Mouse (Mus musculus): ENCODE measurements around the gene Pitpnc1. TPM values are rescaled to one million over a fixed set of nuclear protein-coding genes. Genes with fewer than 3 reads are reported as not detected.
"Not testable (repeated sequence)": the region's sequence is repeated elsewhere in the genome, so short reads cannot be mapped to it uniquely, and the experiment has no call there.

The Pitpnc1 gene
- total RNA-seq (2021) = 10 to 100 TPM; 74.8 to 76.3 TPM
- long read RNA-seq, experiment 1, partial matches to known transcripts = 2 of 30 reads
- long read RNA-seq, experiment 1, other reads (novel, unspliced or antisense) = 27 of 30 reads
- long read RNA-seq, experiment 2, partial matches to known transcripts = 1 of 15 reads
- long read RNA-seq, experiment 2, other reads (novel, unspliced or antisense) = 14 of 15 reads

GRCm38 (mm10) chr11:107470521-107471041 lies at the start of gene Pitpnc1:
Gene Pitpnc1 (minus strand): TSS chr11:107470699.
- DNase-seq = peak; percentile 90 to 93

- DNase-seq = no peak
Observed at GRCm38 (mm10) chr11:107518645-107519429, 48.3 kb upstream of the Pitpnc1 start.

GRCm38 (mm10) chr11:107516387-107516786 lies 45.9 kb upstream of the Pitpnc1 start:
- DNase-seq = no peak

DNA sequence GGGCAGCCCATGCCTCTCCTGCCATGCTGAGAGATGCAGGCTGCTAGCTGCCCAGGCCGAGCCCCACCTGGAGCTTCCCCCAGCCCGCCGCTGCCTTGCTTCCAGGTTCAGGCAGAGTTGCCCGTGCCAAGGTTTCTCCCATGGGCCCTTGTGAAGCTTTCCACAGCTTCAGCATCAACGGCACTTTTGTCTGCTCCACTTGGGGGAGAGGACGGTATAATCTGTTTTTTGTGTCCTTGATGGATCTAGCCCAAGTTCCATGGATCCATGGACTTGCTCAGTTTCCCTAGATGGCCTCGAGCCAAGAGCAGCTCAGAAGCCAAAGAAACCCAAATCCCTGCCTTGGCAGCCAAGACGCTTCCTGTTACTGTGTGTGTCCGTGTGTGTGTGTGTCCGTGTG lies 42.5 kb upstream of the Pitpnc1 start:
- peak; percentile 38 to 39 for DNase-seq

DNA sequence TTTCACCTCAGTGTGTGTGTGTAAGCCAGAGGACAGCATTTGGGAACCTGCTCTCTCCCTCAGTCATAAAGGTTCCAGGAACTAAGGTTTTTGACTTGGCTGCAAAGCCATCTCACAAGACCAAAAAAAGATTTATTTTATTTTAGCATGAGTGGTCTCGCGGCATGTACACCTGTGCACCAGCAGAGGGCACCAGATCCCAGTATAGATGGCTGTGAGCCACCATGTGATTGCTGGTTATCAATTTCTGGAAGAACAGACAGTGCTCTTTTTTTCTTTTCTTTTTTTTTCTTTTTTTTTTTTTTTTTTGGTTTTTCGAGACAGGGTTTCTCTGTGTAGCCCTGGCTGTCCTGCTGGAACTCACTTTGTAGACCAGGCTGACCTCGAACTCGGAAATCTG lies 41.5 kb upstream of the Pitpnc1 start:
- peak; percentile 61 to 78 for DNase-seq

- peak; percentile 40 to 42 for DNase-seq
Observed at GRCm38 (mm10) chr11:107510362-107511269, 40.1 kb upstream of the Pitpnc1 start.

DNA sequence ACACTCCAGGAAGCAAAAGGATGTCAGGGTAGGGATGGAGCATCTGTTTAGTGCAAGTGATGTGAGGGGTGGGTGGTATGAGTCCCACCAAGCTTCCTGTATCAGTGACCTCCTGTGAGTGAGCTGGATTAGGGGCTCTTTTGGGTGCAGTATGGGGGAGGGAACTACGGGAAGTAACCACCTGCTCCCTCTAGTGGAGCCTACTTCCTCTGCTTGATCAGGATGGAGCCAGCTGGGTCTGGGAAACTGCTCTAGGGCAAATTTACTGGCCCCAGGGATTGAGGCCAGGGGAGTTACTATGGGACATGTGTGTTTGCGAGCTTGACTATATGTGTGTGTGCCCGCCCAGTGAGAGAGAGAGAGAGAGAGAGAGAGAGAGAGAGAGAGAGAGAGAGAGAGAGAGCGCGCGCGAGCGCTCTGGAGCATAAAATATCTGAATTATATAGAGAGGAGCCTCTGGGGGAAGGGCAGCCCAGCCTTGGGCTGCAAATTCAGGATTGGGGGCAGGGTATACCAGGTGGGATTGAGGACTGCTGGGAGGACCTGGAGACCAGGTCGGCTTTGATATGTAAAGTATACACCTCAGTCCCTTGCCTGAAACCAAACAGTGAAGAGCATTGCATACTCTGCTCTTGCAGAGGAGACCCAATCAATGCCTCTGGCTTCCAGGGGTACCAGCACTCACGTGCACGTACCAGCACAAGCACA lies 39.3 kb upstream of the Pitpnc1 start:
- DNase-seq = peak in 1 of 2 experiments; percentile 5

DNA sequence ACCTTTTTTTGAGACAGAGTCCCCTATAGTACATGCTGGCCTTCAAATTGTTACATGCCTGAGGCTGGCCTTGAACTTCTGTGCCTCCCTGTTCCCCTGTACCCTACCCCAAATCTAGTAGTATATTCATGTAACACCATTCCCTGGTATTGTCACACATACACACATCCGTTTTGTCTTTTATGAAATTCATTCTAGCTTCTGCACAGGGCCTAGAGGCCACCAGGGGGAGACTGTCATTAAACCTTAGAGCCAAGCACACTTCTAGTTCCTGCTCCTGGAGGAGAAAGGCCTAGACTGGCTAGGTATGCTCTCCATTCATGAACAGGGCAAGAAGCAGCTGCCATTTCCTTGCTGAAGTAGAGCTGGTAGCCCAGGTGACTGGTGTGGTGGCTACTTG lies 35.8 kb upstream of the Pitpnc1 start:
- no peak for DNase-seq

GRCm38 (mm10) chr11:107504364-107504763 lies 33.9 kb upstream of the Pitpnc1 start:
- DNase-seq = not testable (repeated sequence)

GRCm38 (mm10) chr11:107502801-107503200 lies 32.3 kb upstream of the Pitpnc1 start:
- DNase-seq = no peak

- DNase-seq = no peak
Observed at GRCm38 (mm10) chr11:107484341-107484740, 13.8 kb upstream of the Pitpnc1 start.

DNA sequence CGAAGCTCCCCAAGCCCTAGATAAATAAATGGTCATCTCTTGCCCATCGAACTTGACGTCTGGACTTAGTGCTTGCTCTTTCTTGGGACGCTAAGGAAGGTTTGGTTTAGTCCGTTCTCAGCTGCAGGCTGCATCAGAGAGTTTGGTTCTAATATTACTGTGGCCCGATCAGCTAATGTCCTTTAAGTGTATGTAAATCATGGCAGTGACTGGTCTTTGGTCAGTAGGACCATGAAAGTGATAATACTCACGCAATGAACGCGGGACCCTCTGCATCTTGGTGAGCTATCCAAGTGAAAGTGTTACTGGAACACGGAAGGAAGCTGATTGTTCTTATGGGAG lies 9.3 kb upstream of the Pitpnc1 start:
- DNase-seq = no peak

DNA sequence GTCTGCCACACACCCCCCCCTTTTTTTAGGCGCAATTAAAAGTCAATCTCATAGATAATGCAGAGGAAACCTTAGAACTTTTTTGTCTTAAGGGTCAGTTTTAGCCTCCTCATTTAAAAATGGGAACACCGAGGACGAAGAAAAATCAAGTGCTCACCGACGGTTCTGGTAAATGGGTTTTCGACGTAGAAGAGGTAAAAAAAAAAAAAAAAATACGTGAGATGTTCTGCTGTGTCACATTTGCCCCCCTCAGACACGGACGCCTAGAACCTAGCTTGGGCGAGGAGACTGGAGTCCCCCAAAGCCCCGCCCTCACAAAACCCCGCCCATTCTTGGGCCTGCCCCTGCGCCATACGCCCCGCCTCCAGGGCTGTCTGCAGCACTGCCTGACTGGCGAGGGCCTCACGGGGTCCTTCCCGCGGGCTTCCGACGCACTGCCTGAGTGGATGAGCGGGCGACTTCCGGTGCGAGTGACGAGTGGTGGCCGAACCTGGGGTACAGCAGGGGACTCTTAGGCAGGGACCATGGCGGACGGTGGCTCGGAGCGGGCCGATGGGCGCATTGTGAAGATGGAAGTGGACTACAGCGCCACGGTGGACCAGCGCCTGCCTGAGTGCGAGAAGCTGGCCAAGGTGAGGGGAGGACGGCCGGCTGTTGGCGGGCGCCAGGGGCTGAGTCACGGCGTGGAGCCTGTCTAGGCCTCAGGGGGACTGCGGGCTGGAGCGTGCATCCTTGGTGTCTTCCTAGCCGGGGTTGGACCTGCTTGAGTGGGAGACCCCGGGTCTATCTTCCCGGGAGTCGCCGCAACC lies 8.8 kb upstream of the Pitpnc1 start, which contains the start of gene Psmd12:
Gene Psmd12, plus strand, starts transcription at position 432 of the 809 bp plus-strand sequence.
- DNase-seq = peak; percentile 95 to 99

GRCm38 (mm10) chr11:107473137-107473820 lies 2.8 kb upstream of the Pitpnc1 start:
- peak; percentile 75 for DNase-seq

- no peak for DNase-seq
Observed at GRCm38 (mm10) chr11:107472304-107472703, 1.8 kb upstream of the Pitpnc1 start.

GRCm38 (mm10) chr11:107471071-107471720 lies 697 bp upstream of the Pitpnc1 start:
- no peak for DNase-seq

- DNase-seq = peak; percentile 65 to 87
Observed at GRCm38 (mm10) chr11:107469523-107470371, 752 bp downstream of the Pitpnc1 start.

DNA sequence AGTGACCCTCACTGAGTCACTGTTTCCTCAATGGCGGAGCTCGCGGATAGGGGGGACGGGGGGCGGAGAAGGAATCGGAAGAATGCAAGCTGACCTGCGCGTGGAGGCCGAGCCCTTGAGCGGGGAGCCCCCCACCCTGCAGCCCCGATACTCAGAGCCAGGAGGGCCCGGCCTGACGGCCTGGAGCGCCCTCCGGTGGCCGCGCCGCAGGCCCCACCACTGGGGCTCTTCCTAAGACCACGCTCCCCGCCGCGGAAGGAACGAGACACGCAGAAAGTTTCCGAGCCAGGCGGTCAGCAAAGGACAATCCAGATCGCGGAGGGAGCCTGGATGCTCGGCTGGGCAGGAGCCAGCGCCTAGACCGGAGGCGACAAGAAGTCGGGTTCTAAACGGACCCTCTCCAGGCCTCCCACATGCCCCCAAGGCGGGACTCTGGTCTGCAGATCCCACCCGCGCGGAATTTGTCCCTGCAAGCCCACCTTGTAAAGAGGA lies 1.4 kb downstream of the Pitpnc1 start:
- peak in 1 of 2 experiments; percentile 86 for DNase-seq
